Mouse (Mus musculus) CD4-positive naive resting alpha-beta T cell, adult 76 days (primary cell): Measurements from ENCODE around the gene Olfr1383. TPM values are rescaled to one million over a fixed set of nuclear protein-coding genes. Genes with fewer than 3 reads are reported as not detected.

Source experiments
- total RNA-seq: library from RNA; stranded (reverse); gene quantifications from one replicate; pipeline ENCODE4 v1.2.4, GENCODE M21; 2023

The Olfr1383 gene
- total RNA-seq = not detected

DNA sequence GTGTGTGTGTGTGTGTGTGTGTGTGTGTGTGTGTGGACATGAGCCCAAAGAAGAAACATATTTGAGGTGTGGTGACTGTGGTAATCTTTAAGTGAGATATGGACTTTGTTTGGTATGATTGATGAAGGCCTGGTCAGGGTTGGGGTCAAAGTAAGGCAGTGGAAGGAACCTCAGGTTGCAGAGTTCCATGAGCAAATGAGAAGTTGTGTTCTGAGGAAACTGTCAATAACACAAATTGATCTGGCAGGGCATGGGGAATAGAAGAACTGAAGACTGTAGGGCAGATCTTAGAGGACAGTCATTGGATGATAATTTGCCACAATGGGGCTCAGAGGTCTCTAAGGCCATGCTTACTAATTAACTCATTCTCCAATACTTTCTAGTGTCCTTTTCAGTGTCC is at the start of gene Olfr1383:
Olfr1383 (plus strand) TSS at position 301 of the 400 bp plus-strand sequence.

GRCm38 (mm10) chr11:49488770-49489169 is 30.7 kb upstream of the Olfr1383 start, which contains the start of gene Olfr1385:
Gene Olfr1385, plus strand, starts transcription at chr11:49489070.

GRCm38 (mm10) chr11:49527947-49528346 is 8.5 kb downstream of the Olfr1383 start, which contains the start of gene Olfr1382:
Gene Olfr1382, plus strand, starts transcription at chr11:49528247.

DNA sequence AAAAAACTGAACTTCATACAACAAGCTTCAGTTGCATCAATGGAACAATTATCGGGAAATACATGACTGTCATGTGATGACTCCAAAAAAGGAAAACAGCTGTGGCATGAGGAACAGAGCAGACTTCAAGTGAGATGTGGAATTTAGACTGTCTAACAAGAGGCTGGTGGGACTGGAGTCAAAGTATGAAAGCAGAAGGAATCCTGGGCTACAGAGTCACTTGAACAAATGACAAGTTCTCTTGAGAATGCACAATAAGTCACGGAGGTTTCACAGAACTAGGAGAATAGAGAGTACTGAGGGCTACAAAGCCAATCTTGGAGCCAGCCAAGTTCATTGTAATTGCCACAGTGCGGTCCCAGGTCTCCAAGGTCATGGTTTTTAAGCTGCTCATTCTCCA is 23.7 kb downstream of the Olfr1383 start, which contains the start of gene Olfr1381:
Olfr1381 (plus strand) TSS at position 301 of the 400 bp plus-strand sequence.

GRCm38 (mm10) chr11:49556578-49556977 is 37.1 kb downstream of the Olfr1383 start, which contains the start of gene Olfr1380:
Gene Olfr1380, plus strand, starts transcription at chr11:49556878.

Other genes with a start within 250 kb of the Olfr1383 start
- gene Olfr1393, start 241.3 kb upstream of the Olfr1383 start, total RNA-seq = 0.44 TPM
- not detected for gene Olfr1392, start 234.4 kb upstream of the Olfr1383 start, total RNA-seq
- not detected for gene Olfr10, start 214.9 kb upstream of the Olfr1383 start, total RNA-seq
- not detected for gene Olfr1391, start 196.9 kb upstream of the Olfr1383 start, total RNA-seq
- gene Olfr1390, start 184.5 kb upstream of the Olfr1383 start, total RNA-seq = not detected
- not detected for gene Olfr1389, start 96.6 kb upstream of the Olfr1383 start, total RNA-seq
- not detected for gene Olfr1388, start 83.0 kb upstream of the Olfr1383 start, total RNA-seq
- not detected for gene Olfr1387, start 64.3 kb upstream of the Olfr1383 start, total RNA-seq
- gene Olfr1386, start 54.6 kb upstream of the Olfr1383 start, total RNA-seq = not detected
- not detected for gene Olfr1385, start 30.6 kb upstream of the Olfr1383 start, total RNA-seq
- not detected for gene Olfr1384, start 12.9 kb upstream of the Olfr1383 start, total RNA-seq
- not detected for gene Olfr1382, start 8.6 kb downstream of the Olfr1383 start, total RNA-seq
- not detected for gene Olfr1381, start 23.8 kb downstream of the Olfr1383 start, total RNA-seq
- not detected for gene Olfr1380, start 37.2 kb downstream of the Olfr1383 start, total RNA-seq
- gene Flt4, start 89.6 kb downstream of the Olfr1383 start, total RNA-seq = 0.12 TPM
- not detected for gene Scgb3a1, start 144.0 kb downstream of the Olfr1383 start, total RNA-seq
- 91.5 TPM for gene Cnot6, start 193.1 kb downstream of the Olfr1383 start, total RNA-seq